Mouse (Mus musculus) spleen, adult 2 months (tissue): ENCODE data around the gene Scd3.

ENCODE experiments used
- CTCF ChIP-seq: fragments of 200-500 bp; IDR thresholded peaks from 2 replicates; pipeline ENCODE4 v1.5.1; 2011; ENCODE audit warnings: mild to moderate bottlenecking, inconsistent platforms; ENCODE audit not compliant: insufficient read depth, insufficient read length, insufficient replicate concordance; ENCODE audit errors: extremely low read depth
- POLR2A ChIP-seq: fragments of 200-500 bp; IDR thresholded peaks from 2 replicates; pipeline ENCODE4 v1.6.1; 2011; ENCODE audit warnings: low read depth, low read length, inconsistent platforms

DNA sequence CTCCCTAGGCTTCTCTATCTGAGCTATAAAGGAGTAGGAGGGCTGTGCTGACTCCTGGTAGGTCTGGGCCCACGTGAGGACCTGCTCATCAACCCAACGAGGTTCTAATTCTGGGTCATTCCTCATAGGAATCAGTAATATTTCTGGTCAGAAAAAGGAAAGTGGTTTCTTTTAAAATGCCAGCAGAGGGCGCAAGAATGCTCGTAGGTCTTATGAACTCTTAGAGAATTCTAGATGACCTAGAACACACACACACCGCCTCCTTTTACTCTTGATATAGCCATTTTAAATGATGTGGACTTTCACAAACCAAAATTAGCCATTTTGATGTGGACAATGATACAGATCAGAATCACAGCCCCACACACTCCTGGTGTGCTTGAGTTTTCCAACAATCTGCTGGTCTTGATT lies 42.7 kb downstream of the Scd3 start:
- TF ChIP-seq CTCF = no peak
- no peak for TF ChIP-seq POLR2A
